Mouse (Mus musculus): ENCODE measurements around the gene Ppara. TPM values are rescaled to one million over a fixed set of nuclear protein-coding genes. Genes with fewer than 3 reads are reported as not detected.

The Ppara gene
- polyA plus RNA-seq, 1 experiment from 2014 or later, result 0.92 TPM

DNA sequence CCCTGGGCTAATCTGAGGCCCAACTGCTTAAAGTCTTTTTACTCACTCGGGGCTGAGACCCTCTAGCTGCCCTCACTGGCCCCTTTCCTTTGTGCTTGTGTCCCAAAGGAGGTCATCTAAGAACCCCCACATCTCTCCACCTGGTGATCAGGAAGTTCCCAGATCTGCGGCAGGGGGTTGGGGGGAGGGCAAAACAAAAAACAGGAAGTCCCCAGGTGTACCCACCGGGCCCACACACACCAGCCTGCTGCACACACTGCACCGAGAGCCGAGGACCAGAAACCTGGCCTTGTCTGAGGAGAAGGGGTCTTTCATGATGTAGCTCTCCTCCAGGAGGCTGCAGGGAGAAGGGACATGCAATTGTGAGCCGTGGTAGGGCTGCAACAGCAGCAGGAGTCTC lies 73.2 kb downstream of the Ppara start:
- DNase-seq (ENCODE audit: low spot score, missing footprints), result no peak
- peaks cover 4% of the 10 kb centered on the region; the same call in 1 of the 2 replicates for H3K4me1 ChIP-seq (ENCODE audit: control insufficient read depth, insufficient read depth, low read length)
- H3K27me3 ChIP-seq (ENCODE audit: control insufficient read depth, insufficient read depth, low read length), result no peaks in the 10 kb centered on the region
- no peaks in the 10 kb centered on the region for H3K36me3 ChIP-seq (ENCODE audit: control insufficient read depth, insufficient read depth, low read length)
- H3K9ac ChIP-seq (ENCODE audit: low read length), result no peak overlapping the region
- H3K4me3 ChIP-seq (ENCODE audit: low read depth, low read length), result no peak overlapping the region
- WGBS, result 74% methylated on average over 6 of the region's 6 CpGs
- H3K9me3 ChIP-seq (ENCODE audit: control insufficient read depth, low read length), result no peaks in the 10 kb centered on the region
- no peak for ATAC-seq (ENCODE audit: low FRiP score)
- no peak overlapping the region for H3K27ac ChIP-seq (ENCODE audit: low read depth, low read length)
- H3K4me2 ChIP-seq, result no peak overlapping the region

DNA sequence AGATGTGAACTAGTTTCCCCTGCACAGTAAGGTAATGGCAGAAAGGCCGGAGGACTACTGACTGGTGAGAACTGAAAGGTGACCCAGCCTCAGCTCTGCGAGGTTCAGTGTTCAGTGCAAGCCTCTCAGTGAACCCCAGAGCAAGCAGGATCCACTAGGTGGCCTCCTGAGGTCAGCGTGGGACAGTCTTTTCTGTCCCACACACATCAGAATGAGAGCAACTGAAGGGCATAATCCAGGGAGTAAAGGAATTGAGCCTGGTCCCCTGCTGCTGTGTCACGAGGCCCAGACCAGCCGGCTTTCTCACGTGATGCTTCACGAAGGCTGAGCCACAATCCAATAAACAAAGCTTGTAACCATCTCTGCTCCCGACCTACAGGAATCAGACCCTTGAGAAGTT lies 73.7 kb downstream of the Ppara start:
- Histone ChIP-seq H3K27me3 (ENCODE audit: control insufficient read depth, insufficient read depth, low read length) (no peaks in the 10 kb centered on the region), H3K4me2 (no peak overlapping the region), H3K36me3 (ENCODE audit: control insufficient read depth, insufficient read depth, low read length) (no peaks in the 10 kb centered on the region), H3K9me3 (ENCODE audit: control insufficient read depth, low read length) (no peaks in the 10 kb centered on the region), H3K4me1 (ENCODE audit: control insufficient read depth, insufficient read depth, low read length) (peaks cover 4% of the 10 kb centered on the region; the same call in 1 of the 2 replicates), H3K4me3 (ENCODE audit: low read depth, low read length) (no peak overlapping the region), H3K27ac (ENCODE audit: low read depth, low read length) (no peak overlapping the region), H3K9ac (ENCODE audit: low read length) (peak overlapping the region; percentile 14; the same call in 1 of the 2 replicates)
- ATAC-seq (ENCODE audit: low FRiP score) (no peak), DNase-seq (ENCODE audit: low spot score, missing footprints) (no peak)
- WGBS, result 41% methylated on average over 8 of the region's 8 CpGs

DNA sequence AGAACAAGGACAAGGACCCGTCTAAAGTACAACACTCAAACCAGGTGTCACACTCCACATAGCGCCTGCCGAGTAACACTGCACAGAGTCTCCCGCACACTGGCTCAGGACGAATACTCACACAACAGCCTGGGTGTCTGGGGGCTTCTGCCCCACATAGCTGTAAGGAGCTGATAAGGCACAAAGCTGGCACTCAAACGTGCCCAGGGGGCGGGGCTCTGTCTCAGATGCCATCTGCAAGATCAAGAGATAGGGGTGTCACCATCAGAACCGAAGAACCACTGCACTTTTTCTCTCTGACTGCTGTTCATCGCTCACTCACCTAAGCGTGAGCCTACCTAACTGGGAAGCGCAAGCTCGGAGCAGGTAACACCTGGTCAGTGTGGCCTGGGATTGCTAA lies 74.3 kb downstream of the Ppara start:
- Histone ChIP-seq H3K9me3 (ENCODE audit: control insufficient read depth, low read length) (no peaks in the 10 kb centered on the region), H3K4me2 (no peak overlapping the region), H3K4me3 (ENCODE audit: low read depth, low read length) (no peak overlapping the region), H3K9ac (ENCODE audit: low read length) (no peak overlapping the region), H3K27ac (ENCODE audit: low read depth, low read length) (no peak overlapping the region), H3K36me3 (ENCODE audit: control insufficient read depth, insufficient read depth, low read length) (no peaks in the 10 kb centered on the region), H3K27me3 (ENCODE audit: control insufficient read depth, insufficient read depth, low read length) (no peaks in the 10 kb centered on the region), H3K4me1 (ENCODE audit: control insufficient read depth, insufficient read depth, low read length) (peaks cover 4% of the 10 kb centered on the region; the same call in 1 of the 2 replicates)
- no peak for DNase-seq (ENCODE audit: low spot score, missing footprints)
- ATAC-seq (ENCODE audit: low FRiP score), result no peak
- WGBS, result 91% methylated on average over 12 of the region's 12 CpGs

DNA sequence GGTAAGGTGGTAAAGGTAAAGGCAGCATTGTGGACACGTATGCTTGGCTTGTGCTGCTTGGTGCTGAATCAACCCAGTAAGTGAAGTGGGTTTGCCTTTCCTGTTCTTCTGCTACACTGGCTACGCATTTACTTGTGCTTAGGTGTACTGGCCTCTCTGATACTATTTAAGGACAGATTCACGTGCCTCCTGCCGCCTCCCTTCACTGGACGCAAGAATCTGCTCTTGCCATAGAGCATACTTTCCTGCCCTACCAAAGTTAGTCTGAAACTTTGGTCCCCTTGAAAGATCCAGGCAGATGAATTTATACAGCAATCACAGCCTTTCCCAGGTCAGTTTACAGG lies 75.7 kb downstream of the Ppara start:
- ATAC-seq (ENCODE audit: low FRiP score), result no peak
- H3K4me3 ChIP-seq (ENCODE audit: low read depth, low read length), result peak overlapping the region; percentile 75; the same call in 1 of the 2 replicates

GRCm38 (mm10) chr15:85810806-85811521 lies 76.2 kb downstream of the Ppara start:
- WGBS, result 7% methylated on average over 36 of the region's 36 CpGs
- Histone ChIP-seq H3K4me2 (peak overlapping the region; percentile 91), H3K9me3 (ENCODE audit: control insufficient read depth, low read length) (no peaks in the 10 kb centered on the region), H3K4me3 (ENCODE audit: low read depth, low read length) (peak overlapping the region; percentile 75), H3K4me1 (ENCODE audit: control insufficient read depth, insufficient read depth, low read length) (peaks cover 4% of the 10 kb centered on the region; the same call in 1 of the 2 replicates), H3K9ac (ENCODE audit: low read length) (peak overlapping the region; percentile 74), H3K27me3 (ENCODE audit: control insufficient read depth, insufficient read depth, low read length) (no peaks in the 10 kb centered on the region), H3K27ac (ENCODE audit: low read depth, low read length) (peak overlapping the region; percentile 63; the same call in 1 of the 2 replicates), H3K36me3 (ENCODE audit: control insufficient read depth, insufficient read depth, low read length) (no peaks in the 10 kb centered on the region)
- peak; percentile 93 for ATAC-seq (ENCODE audit: low FRiP score)
- peak; percentile 94 for DNase-seq (ENCODE audit: low spot score, missing footprints)

More for the DNA sequence above, 75.7 kb downstream of the Ppara start:
- WGBS, result 84% methylated on average over 5 of the region's 5 CpGs
- H3K36me3 ChIP-seq (ENCODE audit: control insufficient read depth, insufficient read depth, low read length), result no peaks in the 10 kb centered on the region
- no peak overlapping the region for H3K27ac ChIP-seq (ENCODE audit: low read depth, low read length)
- H3K4me1 ChIP-seq (ENCODE audit: control insufficient read depth, insufficient read depth, low read length), result peaks cover 4% of the 10 kb centered on the region; the same call in 1 of the 2 replicates
- no peak for DNase-seq (ENCODE audit: low spot score, missing footprints)
- no peaks in the 10 kb centered on the region for H3K27me3 ChIP-seq (ENCODE audit: control insufficient read depth, insufficient read depth, low read length)
- no peaks in the 10 kb centered on the region for H3K9me3 ChIP-seq (ENCODE audit: control insufficient read depth, low read length)
- peak overlapping the region; percentile 91 for H3K4me2 ChIP-seq
- peak overlapping the region; percentile 74 for H3K9ac ChIP-seq (ENCODE audit: low read length)

DNA sequence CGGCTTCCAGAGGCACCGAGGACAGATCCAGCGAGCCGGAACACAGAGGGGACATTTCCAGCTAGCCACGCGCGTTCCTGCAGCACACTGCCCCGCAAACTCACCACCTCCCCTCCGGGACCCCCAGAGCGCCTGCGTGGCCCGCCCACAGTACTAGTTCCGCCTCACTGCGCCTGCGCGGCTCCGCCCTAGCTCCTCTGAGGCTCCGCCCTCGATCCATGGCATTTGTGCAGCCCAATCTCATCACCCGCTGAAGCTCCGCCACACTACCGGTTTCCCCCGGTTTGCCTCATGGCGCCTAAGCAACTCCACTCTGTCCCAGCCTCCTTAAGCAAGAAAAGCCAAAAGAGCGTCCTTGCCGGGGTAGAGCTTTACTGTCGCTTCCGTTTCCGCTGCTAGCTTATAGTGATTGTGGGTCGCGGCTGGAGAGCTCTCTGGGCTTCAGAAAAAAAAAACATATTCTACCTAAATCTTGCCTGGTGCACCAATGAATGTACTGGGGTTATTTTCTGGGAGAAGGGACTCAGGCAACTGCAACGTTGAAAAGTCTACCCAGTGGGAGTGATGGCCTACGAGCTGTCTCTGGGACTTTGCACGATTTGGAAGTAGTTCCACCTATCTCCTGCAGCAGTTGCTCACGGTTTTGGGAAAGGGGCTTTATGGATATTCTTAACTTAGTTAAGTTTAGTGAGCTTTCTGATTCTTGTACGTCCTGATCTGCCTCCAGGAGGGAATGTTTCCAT lies 76.9 kb downstream of the Ppara start, which contains the start of gene Cdpf1:
Cdpf1 (minus strand) TSS at position 163 of the 743 bp plus-strand sequence.
- H3K4me3 ChIP-seq (ENCODE audit: low read depth, low read length), result peak within 1 kb of the TSS; percentile 75
- ATAC-seq (ENCODE audit: low FRiP score) (peak; percentile 96), DNase-seq (ENCODE audit: low spot score, missing footprints) (peak; percentile 100)
- no peaks in the 10 kb centered on the region for H3K27me3 ChIP-seq (ENCODE audit: control insufficient read depth, insufficient read depth, low read length)
- 4% methylated on average over 36 of the region's 36 CpGs for WGBS
- H3K4me1 ChIP-seq (ENCODE audit: control insufficient read depth, insufficient read depth, low read length), result peaks cover 4% of the 10 kb centered on the region; the same call in 1 of the 2 replicates
- H3K4me2 ChIP-seq, result peak within 1 kb of the TSS; percentile 91
- H3K9ac ChIP-seq (ENCODE audit: low read length), result peak within 1 kb of the TSS; percentile 74
- H3K9me3 ChIP-seq (ENCODE audit: control insufficient read depth, low read length), result no peaks in the 10 kb centered on the region
- peak within 1 kb of the TSS; percentile 63; the same call in 1 of the 2 replicates for H3K27ac ChIP-seq (ENCODE audit: low read depth, low read length)
- H3K36me3 ChIP-seq (ENCODE audit: control insufficient read depth, insufficient read depth, low read length), result no peaks in the 10 kb centered on the region

DNA sequence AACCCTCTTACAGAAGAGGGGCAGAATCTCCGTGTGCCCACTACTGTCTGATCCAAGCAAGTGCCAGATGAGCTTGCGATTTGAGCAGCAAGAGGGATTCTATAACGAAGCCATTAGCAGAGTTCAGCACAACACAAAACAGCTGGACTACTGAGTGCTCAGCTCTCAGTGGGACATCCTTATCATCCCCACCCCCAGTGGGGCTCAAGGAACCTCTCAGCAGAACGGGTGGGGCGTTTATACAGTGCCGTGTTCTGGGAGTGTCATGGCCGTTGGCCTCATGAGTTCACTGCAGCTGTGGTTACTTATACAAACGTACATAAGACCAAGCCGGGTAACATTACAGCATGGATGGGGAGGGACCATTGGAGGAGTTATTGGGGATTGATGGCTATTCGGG lies 78.6 kb downstream of the Ppara start:
- H3K9ac ChIP-seq (ENCODE audit: low read length), result no peak overlapping the region
- 74% methylated on average over 10 of the region's 10 CpGs for WGBS
- DNase-seq (ENCODE audit: low spot score, missing footprints) (no peak), ATAC-seq (ENCODE audit: low FRiP score) (no peak)
- no peaks in the 10 kb centered on the region for H3K9me3 ChIP-seq (ENCODE audit: control insufficient read depth, low read length)
- H3K27ac ChIP-seq (ENCODE audit: low read depth, low read length), result no peak overlapping the region
- no peaks in the 10 kb centered on the region for H3K36me3 ChIP-seq (ENCODE audit: control insufficient read depth, insufficient read depth, low read length)
- no peak overlapping the region for H3K4me2 ChIP-seq
- H3K27me3 ChIP-seq (ENCODE audit: control insufficient read depth, insufficient read depth, low read length), result no peaks in the 10 kb centered on the region
- peaks cover 4% of the 10 kb centered on the region; the same call in 1 of the 2 replicates for H3K4me1 ChIP-seq (ENCODE audit: control insufficient read depth, insufficient read depth, low read length)
- no peak overlapping the region for H3K4me3 ChIP-seq (ENCODE audit: low read depth, low read length)

- Histone ChIP-seq H3K9ac (ENCODE audit: low read length) (peak within 1 kb of the TSS; percentile 66), H3K4me1 (ENCODE audit: control insufficient read depth, insufficient read depth, low read length) (0 out of 2 replicates have a peak, but pooled peaks cover 3% of the 10 kb centered on the region), H3K4me2 (peak within 1 kb of the TSS; percentile 95), H3K4me3 (ENCODE audit: low read depth, low read length) (peak within 1 kb of the TSS; percentile 48), H3K9me3 (ENCODE audit: control insufficient read depth, low read length) (no peaks in the 10 kb centered on the region), H3K27me3 (ENCODE audit: control insufficient read depth, insufficient read depth, low read length) (peaks cover 18% of the 10 kb centered on the region), H3K36me3 (ENCODE audit: control insufficient read depth, insufficient read depth, low read length) (no peaks in the 10 kb centered on the region), H3K27ac (ENCODE audit: low read depth, low read length) (no peak within 1 kb of the TSS)
- ATAC-seq (ENCODE audit: low FRiP score) (peak; percentile 63), DNase-seq (ENCODE audit: low spot score, missing footprints) (peak; percentile 91)
- 2% methylated on average over 62 of the region's 65 CpGs for WGBS
These were observed 86.6 kb downstream of the Ppara start, which contains the start of gene Pkdrej for GRCm38 (mm10) chr15:85821203-85822010. Pkdrej (minus strand) TSS chr15:85821734.

Data from midbrain, embryonic 11.5 days (tissue).